Mouse (Mus musculus) adrenal gland, postnatal 14 days (tissue): ENCODE measurements around the gene Selenon. TPM values are rescaled to one million over a fixed set of nuclear protein-coding genes. Genes with fewer than 3 reads are reported as not detected.

Experiments
- DNase-seq: peaks from one replicate; pipeline ENCODE4 v3.0.0; 2021; ENCODE audit warnings: mixed read lengths
- total RNA-seq: library from RNA; stranded (reverse); gene quantifications from 2 replicates; pipeline ENCODE4 v1.2.3, GENCODE M21; 2021

The Selenon gene
- total RNA-seq, 1 experiment from 2014 or later: 30.2 TPM

DNA sequence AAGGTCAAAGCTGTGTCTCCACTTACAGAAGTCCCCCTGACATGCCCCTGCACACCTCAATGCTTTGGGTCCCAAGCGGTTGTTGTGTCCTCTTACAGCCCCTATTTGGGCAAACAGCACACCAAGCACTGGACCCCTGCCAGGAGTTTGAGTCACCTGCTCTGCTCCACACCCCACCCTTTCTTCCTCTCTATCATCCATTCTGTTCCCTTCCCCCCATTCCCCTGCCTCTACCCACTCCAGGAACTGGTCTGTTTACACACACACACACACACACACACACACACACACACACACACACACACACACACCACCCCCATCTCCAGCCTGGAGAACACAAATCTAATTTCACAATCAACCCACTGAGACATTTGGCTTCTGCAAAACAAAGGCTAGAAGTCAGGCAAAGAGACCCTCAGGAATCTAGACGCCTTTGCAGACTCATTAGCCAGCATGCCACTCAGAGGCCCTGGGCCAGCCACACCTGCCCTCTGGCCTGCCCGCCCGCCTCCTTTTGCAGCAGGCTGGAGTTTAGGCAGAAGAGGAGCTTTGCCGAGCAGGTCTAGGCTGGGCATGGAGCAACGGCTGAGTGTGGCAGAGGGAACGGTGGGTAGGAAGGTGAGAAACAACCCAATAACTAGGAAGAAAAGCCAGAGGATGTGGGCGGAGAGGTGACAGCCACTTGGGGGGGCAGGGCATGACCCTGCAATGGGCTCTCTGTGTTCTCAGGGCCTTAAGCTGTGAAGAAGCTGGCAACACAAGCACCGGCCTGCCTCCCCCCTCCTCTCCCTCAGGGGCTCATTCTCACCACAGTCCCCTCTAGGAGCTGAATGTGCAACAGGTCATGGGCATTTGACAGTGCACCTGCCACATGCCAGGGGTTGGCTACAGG is 4.9 kb downstream of the Selenon start:
- peak; percentile 58 for DNase-seq

DNA sequence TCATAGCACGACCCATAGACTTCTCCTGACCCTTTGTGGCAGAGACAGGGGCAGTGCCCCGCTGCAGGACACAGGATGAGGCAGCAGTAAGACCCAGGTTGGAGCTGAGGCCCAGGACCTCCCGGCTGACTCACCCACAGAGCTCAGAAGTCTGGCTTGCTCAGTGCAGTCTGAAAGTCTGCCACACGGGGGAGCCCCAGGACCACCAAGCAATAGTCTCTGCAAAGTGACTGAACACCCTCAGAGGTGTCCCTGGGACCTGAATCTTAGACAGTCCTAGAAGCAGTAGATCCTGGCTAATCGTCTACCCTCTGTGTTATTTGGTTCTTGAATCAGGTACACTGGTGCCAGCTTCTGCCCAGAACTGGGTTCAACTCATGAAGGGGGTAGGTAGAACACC is 8.7 kb downstream of the Selenon start:
- peak; percentile 97 for DNase-seq

GRCm38 (mm10) chr4:134542726-134543125 is 9.2 kb downstream of the Selenon start:
- DNase-seq: no peak

GRCm38 (mm10) chr4:134538997-134539580 is 12.9 kb downstream of the Selenon start:
- DNase-seq: no peak

DNA sequence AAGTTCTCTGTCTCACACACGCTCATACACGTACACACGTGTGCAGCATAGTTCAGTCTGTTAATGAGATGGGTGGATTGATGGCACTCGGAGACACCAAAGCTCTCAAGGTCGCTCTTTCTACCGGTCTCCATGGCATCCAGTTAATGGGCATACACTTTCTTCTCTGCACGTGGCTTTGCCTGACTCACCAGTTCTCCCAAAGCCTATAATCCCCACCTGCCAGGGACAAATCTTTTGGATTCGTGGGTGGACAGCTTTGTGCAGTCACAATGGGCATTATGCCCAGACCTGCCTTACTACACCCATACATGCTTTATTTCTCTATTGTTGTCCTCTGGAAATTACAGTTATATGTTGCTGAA is 16.2 kb downstream of the Selenon start:
- DNase-seq: peak; percentile 77

- peak; percentile 99 for DNase-seq
Measured at GRCm38 (mm10) chr4:134534932-134535786, 16.8 kb downstream of the Selenon start, which contains the start of gene Mtfr1l. Mtfr1l (minus strand) TSS chr4:134535387.

DNA sequence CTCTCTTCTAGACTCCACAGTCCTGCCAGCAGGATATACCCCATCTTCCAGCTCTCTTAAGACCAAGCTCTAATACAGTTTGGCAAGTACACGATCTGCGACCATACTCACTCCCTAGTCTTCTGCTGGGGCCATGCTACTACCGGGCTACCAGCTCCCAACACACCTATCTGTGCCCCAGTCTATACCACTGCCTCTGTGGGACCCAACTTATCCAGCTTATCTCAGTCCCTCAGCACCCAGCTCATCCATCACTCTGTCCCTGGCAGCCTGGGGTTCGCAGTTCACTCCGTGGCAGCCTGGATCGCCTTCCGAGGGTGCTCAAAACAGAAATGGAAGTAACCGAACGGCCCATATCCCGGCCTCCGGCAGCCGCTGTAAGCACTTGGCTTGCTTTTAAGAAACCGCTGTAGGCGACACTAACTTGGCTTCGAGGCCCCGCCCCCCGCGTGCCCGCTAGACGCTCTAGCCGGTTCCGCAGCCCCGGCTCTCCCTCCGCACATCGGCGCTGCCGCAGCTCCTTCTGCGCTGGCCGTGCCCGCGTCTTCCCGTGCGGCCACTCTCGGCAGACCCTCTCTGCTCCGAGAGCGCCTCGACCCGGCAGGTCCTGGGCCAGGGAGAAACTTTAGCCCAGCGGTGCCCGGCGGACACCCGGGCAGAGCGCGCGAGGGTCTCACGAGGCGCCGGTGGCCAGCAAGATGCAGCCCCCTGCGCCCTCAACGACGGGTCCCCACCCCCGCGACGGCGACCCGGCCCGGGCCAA is 17.7 kb downstream of the Selenon start:
- DNase-seq: peak; percentile 87

DNA sequence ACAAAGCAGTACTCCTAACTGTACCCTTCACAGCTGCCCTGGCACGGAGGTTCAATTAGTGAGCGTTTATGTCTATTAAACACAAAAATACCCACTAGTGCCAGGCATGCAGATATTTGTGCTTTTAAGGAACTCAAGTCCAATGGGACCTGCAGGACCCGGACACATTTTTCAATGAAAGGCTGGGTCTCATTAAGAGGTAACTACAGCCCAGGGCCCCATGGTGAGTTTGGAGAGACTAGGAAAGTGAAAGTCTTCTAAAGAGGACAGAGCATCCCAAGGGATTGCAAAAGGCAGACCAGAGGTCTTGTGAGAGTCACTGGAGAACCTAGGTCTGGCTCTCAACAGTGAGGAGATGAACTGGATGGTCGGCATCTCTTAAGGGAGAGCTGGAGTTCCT is 18.5 kb downstream of the Selenon start:
- no peak for DNase-seq

- no peak for DNase-seq
Measured at GRCm38 (mm10) chr4:134532928-134533327, 19.0 kb downstream of the Selenon start.

DNA sequence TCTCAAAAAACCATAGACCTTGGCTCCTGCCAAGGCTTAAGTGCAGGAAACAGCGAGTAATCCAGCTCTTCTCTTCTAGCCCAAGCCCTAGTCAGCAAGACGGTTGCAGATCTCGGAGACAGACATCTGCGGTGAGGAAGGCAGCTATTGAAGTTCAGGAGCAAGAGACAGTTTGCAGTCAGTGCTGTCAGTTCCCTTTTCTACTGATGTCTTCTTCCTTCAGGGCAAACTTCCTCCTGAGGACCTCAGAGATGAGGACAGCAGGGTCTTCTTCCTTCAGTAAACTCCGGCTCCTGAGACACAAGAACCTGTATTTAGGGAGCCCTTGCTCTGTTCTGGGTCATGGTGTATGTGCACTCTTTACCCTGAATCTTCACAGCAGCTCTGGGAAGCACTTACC is 25.7 kb downstream of the Selenon start:
- DNase-seq: no peak

GRCm38 (mm10) chr4:134525806-134526205 is 26.2 kb downstream of the Selenon start:
- DNase-seq: no peak

GRCm38 (mm10) chr4:134523447-134523846 is 28.5 kb downstream of the Selenon start:
- DNase-seq: peak; percentile 42

- no peak for DNase-seq
Measured at GRCm38 (mm10) chr4:134519281-134519680, 32.7 kb downstream of the Selenon start.

GRCm38 (mm10) chr4:134518541-134518940 is 33.4 kb downstream of the Selenon start:
- no peak for DNase-seq

GRCm38 (mm10) chr4:134517719-134518118 is 34.2 kb downstream of the Selenon start:
- no peak for DNase-seq

DNA sequence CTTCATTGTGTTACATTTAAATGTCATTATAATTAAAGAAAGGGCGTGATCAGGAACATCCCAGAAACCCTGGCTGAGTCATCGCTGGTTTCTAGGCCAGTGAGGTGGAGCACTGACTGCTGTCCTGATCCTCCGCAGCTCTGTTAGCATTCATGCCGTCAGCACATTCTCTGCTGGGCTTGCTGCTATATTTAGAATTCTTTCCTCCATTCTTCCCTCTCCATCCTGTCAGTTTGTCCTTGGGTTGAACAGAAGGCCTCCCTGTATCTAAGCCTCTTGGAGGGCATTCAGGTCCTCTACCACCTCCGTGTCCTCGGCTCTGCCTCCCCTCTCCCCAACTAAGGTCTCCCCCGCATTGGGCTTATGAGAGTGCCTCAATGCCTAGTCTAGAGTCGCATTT is 35.0 kb downstream of the Selenon start:
- peak; percentile 76 for DNase-seq

- DNase-seq: no peak
Measured at GRCm38 (mm10) chr4:134515614-134516013, 36.4 kb downstream of the Selenon start.

DNA sequence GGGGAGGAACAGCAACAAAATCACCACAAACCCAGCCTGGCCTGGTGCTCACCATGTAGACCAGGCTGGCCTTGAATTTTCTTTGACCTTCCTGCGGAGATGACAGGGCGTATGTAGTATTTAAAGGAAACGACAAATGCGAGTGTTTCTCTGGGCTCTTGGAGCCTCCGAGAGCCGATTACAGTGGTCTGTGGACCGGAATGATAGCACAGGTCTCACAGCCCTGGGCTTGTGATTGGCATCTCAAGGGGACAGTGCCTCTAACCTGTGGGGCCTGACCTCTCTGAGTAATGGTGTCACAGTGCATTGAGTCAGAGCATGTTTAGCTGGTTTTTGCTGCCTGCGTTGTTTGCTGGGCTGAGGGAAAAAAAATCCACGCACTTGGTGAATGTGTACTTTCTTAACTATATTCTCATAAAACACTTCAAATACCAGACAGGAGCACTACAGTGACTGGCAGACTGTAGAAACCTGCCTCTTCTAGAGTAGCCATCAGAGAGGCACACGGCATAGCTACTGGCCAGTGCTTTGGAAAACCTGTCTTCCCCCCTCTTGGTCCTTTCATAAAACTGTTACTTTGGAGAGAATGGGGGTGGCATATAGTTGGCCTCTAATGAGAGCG is 37.5 kb downstream of the Selenon start:
- peak; percentile 38 for DNase-seq

- DNase-seq: peak; percentile 91
Measured at GRCm38 (mm10) chr4:134512798-134513197, 39.2 kb downstream of the Selenon start.

- DNase-seq: peak; percentile 39
Measured at GRCm38 (mm10) chr4:134511730-134512129, 40.2 kb downstream of the Selenon start.

- peak; percentile 97 for DNase-seq
Measured at GRCm38 (mm10) chr4:134510845-134511411, 41.0 kb downstream of the Selenon start, which contains the start of gene Aunip. Aunip (plus strand) TSS chr4:134510999.
